Mouse (Mus musculus) CH12.LX (cell line): Measurements from ENCODE around the gene Zscan18. TPM values are rescaled to one million over a fixed set of nuclear protein-coding genes. Genes with fewer than 3 reads are reported as not detected.

Source experiments
- DNase-seq: peaks from one replicate; pipeline ENCODE4 v3.0.0-alpha.2; 2013; ENCODE audit errors: extremely low read depth
- H3K27ac ChIP-seq: 2 replicates; pipeline ENCODE4 v1.5.1; 2012; ENCODE audit warnings: low read depth, mild to moderate bottlenecking, control low read depth, moderate library complexity; ENCODE audit not compliant: insufficient read depth
- H3K27me3 ChIP-seq: replicated peaks from 2 replicates; pipeline ENCODE3; 2012; ENCODE audit warnings: inconsistent platforms
- H3K36me3 ChIP-seq, 2 experiments: replicated peaks in 1 of 2; 2 replicates each; pipeline versions ENCODE3 to v1.6.1; 2012; ENCODE audit warnings: inconsistent platforms in 1 of 2, low read length in 1 of 2, mild to moderate bottlenecking in 1 of 2, mixed read lengths in 1 of 2, moderate library complexity in 1 of 2; ENCODE audit not compliant: control insufficient read depth in 1 of 2, insufficient read depth in 1 of 2
- H3K4me1 ChIP-seq, 2 experiments: 2 replicates each; pipeline ENCODE4 v1.6.1; 2012; ENCODE audit warnings: inconsistent platforms in 1 of 2, moderate library complexity in 1 of 2; ENCODE audit not compliant: insufficient read depth in 2 of 2, control insufficient read depth in 1 of 2
- H3K4me2 ChIP-seq: 2 replicates; pipeline ENCODE4 v1.6.1; 2012; ENCODE audit warnings: low read depth, mild to moderate bottlenecking, control low read depth; ENCODE audit not compliant: poor library complexity, insufficient read depth, severe bottlenecking
- H3K4me3 ChIP-seq, 3 experiments: fragments of 150-350 bp in 1 of 3; sonication (generic) in 1 of 3; replicated peaks in 1 of 3; 2 replicates each; pipeline versions ENCODE3 to v1.5.1; 2011 to 2012; ENCODE audit warnings: low read depth in 2 of 3, low read length in 2 of 3, mild to moderate bottlenecking in 2 of 3, moderate library complexity in 2 of 3, control low read depth in 1 of 3, improper control_type of control experiment in 1 of 3, inconsistent platforms in 1 of 3, mixed read lengths in 1 of 3; ENCODE audit not compliant: poor library complexity in 1 of 3
- H3K79me2 ChIP-seq: replicated peaks from 2 replicates; pipeline ENCODE4 v1.6.1; 2012; ENCODE audit warnings: mild to moderate bottlenecking, moderate library complexity; ENCODE audit not compliant: control insufficient read depth, poor library complexity, insufficient read depth, severe bottlenecking; ENCODE audit errors: extremely low read depth
- H3K9ac ChIP-seq: 2 replicates; pipeline ENCODE4 v1.6.1; 2012; ENCODE audit warnings: low read depth, mild to moderate bottlenecking, control low read depth, moderate library complexity; ENCODE audit not compliant: insufficient read depth
- H3K9me3 ChIP-seq: replicated peaks from 2 replicates; pipeline ENCODE3; 2012; ENCODE audit warnings: low read length, inconsistent platforms, mixed read lengths
- CHD1 ChIP-seq: IDR thresholded peaks from 2 replicates; pipeline ENCODE4 v1.6.1; 2012; ENCODE audit warnings: low read depth, low read length, improper control_type of control experiment, inconsistent platforms
- CHD2 ChIP-seq: IDR thresholded peaks from 2 replicates; pipeline ENCODE4 v1.6.1; 2011; ENCODE audit warnings: low read length, improper control_type of control experiment
- E2F4 ChIP-seq: IDR thresholded peaks from 2 replicates; pipeline ENCODE4 v1.6.1; 2011; ENCODE audit warnings: low read depth, low read length, improper control_type of control experiment; ENCODE audit not compliant: insufficient replicate concordance
- EP300 ChIP-seq: IDR thresholded peaks from 2 replicates; pipeline ENCODE4 v1.6.1; 2011; ENCODE audit warnings: low read length, improper control_type of control experiment
- ETS1 ChIP-seq: conservative IDR thresholded peaks from 2 replicates; pipeline ENCODE4 v1.6.1; 2012; ENCODE audit warnings: low read depth, mild to moderate bottlenecking, inconsistent platforms, low read length, improper control_type of control experiment, moderate library complexity
- GABPA ChIP-seq: IDR thresholded peaks from 2 replicates; pipeline ENCODE4 v1.6.1; 2012; ENCODE audit warnings: low read depth, low read length, improper control_type of control experiment, inconsistent platforms; ENCODE audit not compliant: insufficient replicate concordance
- IRF4 ChIP-seq: IDR thresholded peaks from 2 replicates; pipeline ENCODE4 v1.6.1; 2014; ENCODE audit warnings: low read depth, mild to moderate bottlenecking, inconsistent platforms, low read length, improper control_type of control experiment
- KAT2A ChIP-seq: IDR thresholded peaks from 2 replicates; pipeline ENCODE4 v1.6.1; 2012; ENCODE audit warnings: low read length, improper control_type of control experiment, inconsistent platforms; ENCODE audit not compliant: insufficient replicate concordance
- MAZ ChIP-seq: IDR thresholded peaks from 2 replicates; pipeline ENCODE4 v1.6.1; 2012; ENCODE audit warnings: low read depth, mild to moderate bottlenecking, inconsistent platforms, low read length, improper control_type of control experiment, moderate library complexity
- MEF2A ChIP-seq: IDR thresholded peaks from 2 replicates; pipeline ENCODE4 v1.6.1; 2014; ENCODE audit warnings: low read depth, mild to moderate bottlenecking, inconsistent platforms, low read length, improper control_type of control experiment, borderline replicate concordance
- MYC ChIP-seq: IDR thresholded peaks from 2 replicates; pipeline ENCODE4 v1.6.1; 2011; ENCODE audit warnings: low read depth, mild to moderate bottlenecking, improper control_type of control experiment, low read length
- NRF1 ChIP-seq: IDR thresholded peaks from 2 replicates; pipeline ENCODE4 v1.6.1; 2014; ENCODE audit warnings: low read depth, mild to moderate bottlenecking, inconsistent platforms, low read length, improper control_type of control experiment, moderate library complexity
- PAX5 ChIP-seq: IDR thresholded peaks from 2 replicates; pipeline ENCODE4 v1.6.1; 2012; ENCODE audit warnings: low read length, inconsistent platforms, mixed read lengths
- POLR2AphosphoS2 ChIP-seq: IDR thresholded peaks from 2 replicates; pipeline ENCODE4 v1.6.1; 2011; ENCODE audit warnings: low read depth, low read length, improper control_type of control experiment
- UBTF ChIP-seq: IDR thresholded peaks from 2 replicates; pipeline ENCODE4 v1.6.1; 2012; ENCODE audit warnings: low read depth, mild to moderate bottlenecking, inconsistent platforms, low read length, improper control_type of control experiment, moderate library complexity
- ZC3H11A ChIP-seq: IDR thresholded peaks from 2 replicates; pipeline ENCODE4 v1.6.1; 2012; ENCODE audit warnings: low read depth, mild to moderate bottlenecking, inconsistent platforms, low read length, improper control_type of control experiment
- ZKSCAN1 ChIP-seq: IDR thresholded peaks from 2 replicates; pipeline ENCODE4 v1.6.1; 2012; ENCODE audit warnings: low read depth, inconsistent platforms, low read length, improper control_type of control experiment, borderline replicate concordance
- ZMIZ1 ChIP-seq: IDR thresholded peaks from 2 replicates; pipeline ENCODE4 v1.6.1; 2012; ENCODE audit warnings: low read depth, mild to moderate bottlenecking, inconsistent platforms, low read length, improper control_type of control experiment
- dilution Hi-C: fragments of 300-500 bp; cut with MboI; formaldehyde crosslinking; loops from 2 replicates; pipeline ENCODE4 v1.14.3; 2020; ENCODE audit warnings: low sequenced_read_pairs; ENCODE audit not compliant: extremely low pct_unique_long_range_greater_than_20kb, extremely low pct_ligation_motif_present
- in situ Hi-C: fragments of 300-500 bp; cut with MboI; formaldehyde crosslinking; loops from 3 replicates; pipeline ENCODE4 v1.14.3; 2019; ENCODE audit warnings: low sequenced_read_pairs, low pct_ligation_motif_present, low pct_unique_long_range_greater_than_20kb, mixed read lengths
- polyA plus RNA-seq: library from polyadenylated mRNA; unstranded; fragments of >175 nt; gene quantifications from 2 replicates; pipeline ENCODE4 v1.2.1, GENCODE M21; 2012; ENCODE audit warnings: low read depth; ENCODE audit not compliant: insufficient read length
- total RNA-seq, 2 experiments: library from RNA; depleted of rRNA; stranded (reverse); fragments of 300-350 nt in 1 of 2; fragments of >200 nt in 1 of 2; gene quantifications; 2 replicates each; pipeline ENCODE4 v1.2.3; 2012 to 2014

Gene Zscan18
- total and polyA plus RNA-seq, 3 experiments = 0.56 to 1.6 (median 1.6) TPM

DNA sequence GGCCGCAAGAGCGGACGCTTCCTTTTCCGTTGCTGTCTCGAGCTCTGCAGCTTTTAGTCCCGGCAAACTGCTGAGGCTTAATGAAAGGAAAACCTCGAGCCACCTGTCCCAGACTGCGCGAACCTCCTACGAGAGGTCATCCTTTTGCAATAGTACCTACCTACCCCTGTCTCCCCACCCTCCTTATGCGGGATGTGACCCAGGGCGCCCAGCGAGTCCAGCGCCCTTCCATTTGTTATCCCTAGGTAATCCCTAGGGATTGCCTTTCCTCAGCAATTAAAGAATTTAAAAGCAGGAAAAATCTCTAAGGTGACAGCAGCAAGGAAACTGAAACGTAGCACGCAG is 264 bp upstream of the Zscan18 start:
- dilution Hi-C loops (no loop called here), in situ Hi-C loops (no loop called here)
- H3K27me3 ChIP-seq = no peaks in the 10 kb centered on the region
- no peaks in the 10 kb centered on the region for H3K4me1 ChIP-seq
- no peaks in the 10 kb centered on the region for H3K9me3 ChIP-seq
- H3K9ac ChIP-seq = no peak overlapping the region
- TF ChIP-seq POLR2AphosphoS2 = no peak
- TF ChIP-seq ZC3H11A = no peak
- no peak for TF ChIP-seq IRF4
- TF ChIP-seq GABPA = no peak
- no peak for TF ChIP-seq PAX5
- no peak for TF ChIP-seq CHD2
- no peak for TF ChIP-seq MYC
- TF ChIP-seq ETS1 = no peak
- no peak for TF ChIP-seq MEF2A
- no peak for TF ChIP-seq UBTF
- no peak for TF ChIP-seq EP300
- no peak for TF ChIP-seq ZKSCAN1
- TF ChIP-seq NRF1 = no peak
- TF ChIP-seq CHD1 = no peak
- H3K4me2 ChIP-seq = no peak overlapping the region
- no peaks in the 10 kb centered on the region for H3K79me2 ChIP-seq
- no peak for DNase-seq
- no peak overlapping the region for H3K27ac ChIP-seq
- H3K36me3 ChIP-seq = peaks cover 9 to 34% of the 10 kb centered on the region in 2 experiments
- no peak overlapping the region for H3K4me3 ChIP-seq

DNA sequence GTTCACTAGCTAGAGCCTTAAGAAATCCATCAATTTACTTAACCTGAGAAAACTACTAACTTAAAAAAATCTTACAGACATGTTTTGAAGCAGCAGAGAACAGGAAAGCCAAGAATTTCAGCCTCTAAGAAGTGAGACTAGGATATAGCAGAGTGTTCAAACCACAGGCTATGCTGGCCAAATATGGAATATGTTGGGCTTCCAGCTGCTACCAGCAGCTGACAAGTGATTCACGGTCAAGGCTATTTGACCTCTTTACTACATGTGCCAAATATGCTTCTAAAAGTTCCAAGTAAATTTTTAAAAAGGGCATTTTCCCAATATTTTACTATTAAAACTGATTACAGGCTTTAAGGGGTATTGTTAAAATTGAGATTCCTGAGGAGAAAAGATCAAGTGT is 3.9 kb downstream of the Zscan18 start:
- in situ Hi-C loops = no loop called here

More for the DNA sequence above, 3.9 kb downstream of the Zscan18 start:
- Histone ChIP-seq H3K36me3 (peaks cover 0 to 16% of the 10 kb centered on the region in 2 experiments), H3K27ac (no peak overlapping the region), H3K9ac (no peak overlapping the region)
- DNase-seq = no peak
- no peak for TF ChIP-seq MYC
- TF ChIP-seq POLR2AphosphoS2 = no peak
- TF ChIP-seq E2F4 = no peak
- no peak for TF ChIP-seq CHD1
- TF ChIP-seq KAT2A = no peak
- TF ChIP-seq MAZ = no peak
- no peak for TF ChIP-seq UBTF
- no peak for TF ChIP-seq ZMIZ1
- TF ChIP-seq ZC3H11A = no peak
- TF ChIP-seq, all 38 proteins: peak for 0
- H3K27me3 ChIP-seq = no peaks in the 10 kb centered on the region
- no peak overlapping the region for H3K4me3 ChIP-seq
- H3K4me1 ChIP-seq = no peaks in the 10 kb centered on the region
- H3K9me3 ChIP-seq = peaks cover 2% of the 10 kb centered on the region
- H3K4me2 ChIP-seq = no peak overlapping the region
- no peaks in the 10 kb centered on the region for H3K79me2 ChIP-seq
- dilution Hi-C loops = no loop called here
